Comparison of ENCODE assay signal across 9 mouse cellular contexts in genomic region chr10:59864884-59865726, GRCm38 (mm10). TPM values are rescaled to one million over a fixed set of nuclear protein-coding genes. Genes with fewer than 3 reads are reported as not detected.
DNase-seq lines count a peak whose midpoint lies in the region; ATAC-seq lines count a peak whose summit lies in the region.
"Had no signal": no experiment of that assay in that cellular context is flagged by ENCODE, and none has a peak within 500 bp of the region (broad histone marks: within the 10 kb centered on the region; RNA-seq: fewer than 3 reads in every experiment).

No protein-coding gene starts in this region.

- no peaks in the 10 kb centered on the region for H3K27me3 ChIP-seq in hindbrain, embryonic 15.5 days

- 40% methylated on average over 13 of the region's 13 CpGs for WGBS in hindbrain, embryonic 15.5 days

- peak; percentile 63 for DNase-seq in Muller cell, postnatal 12 days (ENCODE audit: inconsistent ontology term)
- DNase-seq in cerebellum, adult 8-10 months = peak; percentile 83
- DNase-seq in frontal cortex, postnatal 14 days (ENCODE audit: low spot score in 2 of 2) = peak; percentile 77 to 86
- DNase-seq in layer of hippocampus, postnatal 25 days (ENCODE audit: extremely low spot score in 1 of 2, low spot score in 1 of 2) = peak; percentile 90 to 97
- DNase-seq in lung, postnatal 36 days = peak; percentile 90
- peak; percentile 83 for DNase-seq in retina, postnatal 1 day
- DNase-seq in thymus, postnatal 4 days = peak; percentile 96

- H3K36me3 ChIP-seq in hindbrain, embryonic 15.5 days = no peaks in the 10 kb centered on the region

- H3K9me3 ChIP-seq in hindbrain, embryonic 15.5 days = no peaks in the 10 kb centered on the region

- H3K4me2 ChIP-seq in hindbrain, embryonic 15.5 days = no peak overlapping the region

- H3K9ac ChIP-seq in hindbrain, embryonic 15.5 days = no peak overlapping the region

- no peak overlapping the region for H3K27ac ChIP-seq in hindbrain, embryonic 15.5 days (replicated peaks)
- H3K27ac ChIP-seq: macrophage had no signal

- H3K4me3 ChIP-seq in hindbrain, embryonic 15.5 days = no peak overlapping the region

- peak; percentile 80 for ATAC-seq in hindbrain, embryonic 15.5 days (ENCODE audit: low FRiP score, low read depth)

- peaks cover 23% of the 10 kb centered on the region for H3K4me1 ChIP-seq in hindbrain, embryonic 15.5 days (replicated peaks)

RNA-seq across cellular contexts. Expression of gene Dnajb12, which starts 14.3 kb away (rescaled TPM):
- polyA plus RNA-seq in hindbrain, embryonic 15.5 days (2015; fragmentation: Nextera tagmentation; extraction: Ambion mirVana) = 18.6 and 24.6 TPM in 2 replicates
- total RNA-seq in layer of hippocampus, postnatal 25 days (2021) = 10 to 100 TPM; 53.3 to 54.0 TPM
